Mouse (Mus musculus): Measurements from ENCODE around the gene Pzp.

DNA sequence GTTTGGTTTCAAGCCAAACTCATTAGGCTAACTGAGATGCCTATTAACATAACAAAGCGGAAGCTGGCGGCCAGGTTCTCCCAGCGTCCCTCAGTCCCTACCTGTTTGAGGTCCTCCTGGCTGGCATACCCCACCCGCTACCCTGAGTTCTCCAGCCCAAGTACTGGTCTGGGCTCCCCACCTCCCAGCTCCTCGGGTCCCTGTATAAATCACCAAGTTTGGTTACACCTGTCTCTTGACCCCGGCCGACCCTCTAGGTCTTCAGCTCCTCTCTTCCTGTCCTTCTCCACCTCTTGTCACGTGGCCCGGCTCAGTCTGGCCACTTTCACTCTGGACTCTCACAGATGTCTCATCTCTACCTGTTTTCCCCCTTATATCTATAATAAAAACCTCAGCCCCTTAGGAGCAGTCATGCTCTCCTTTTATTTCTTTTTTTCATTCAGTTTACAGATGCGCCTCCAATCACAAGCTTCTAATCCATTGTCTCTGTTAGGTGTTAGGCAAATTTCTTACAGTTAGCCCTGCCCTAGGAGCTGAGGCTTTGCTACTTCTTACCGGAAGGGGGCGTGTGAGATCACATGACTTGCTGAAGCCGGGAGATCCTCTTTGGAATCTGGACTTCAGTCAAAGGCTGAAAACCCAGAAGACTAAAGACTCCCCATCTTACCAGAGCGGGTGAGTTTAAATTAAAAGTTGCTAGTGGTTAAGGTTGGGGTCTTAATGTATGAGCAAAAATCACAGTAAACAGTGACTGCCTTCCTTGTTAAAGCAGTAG lies 80.6 kb downstream of the Pzp start:
- TF ChIP-seq HCFC1 (IDR thresholded peaks at IDR 0.05; ENCODE audit: borderline replicate concordance, insufficient read depth, low read length): no peak
- no peak for TF ChIP-seq MAFK (IDR thresholded peaks at IDR 0.05; ENCODE audit: insufficient read depth, low read depth, low read length)
- TF ChIP-seq ZC3H11A (IDR thresholded peaks at IDR 0.05; ENCODE audit: borderline replicate concordance, low read depth, low read length): no peak
- TF ChIP-seq ZNF384 (IDR thresholded peaks at IDR 0.05; ENCODE audit: low read depth, low read length): no peak
- no peak for TF ChIP-seq CHD2 (IDR thresholded peaks at IDR 0.05; ENCODE audit: low read depth, low read length)

Measured in ES-E14 (cell line).